Mouse (Mus musculus): ENCODE measurements around the gene Senp8.
"Not testable (repeated sequence)": the region's sequence is repeated elsewhere in the genome, so short reads cannot be mapped to it uniquely, and the experiment has no call there.

Gene Senp8

GRCm38 (mm10) chr9:59750267-59751065, at the start of gene Senp8, which contains the start of gene Myo9a:
TSS of gene Senp8 (minus strand) at chr9:59750710.
TSS of gene Myo9a (plus strand) at chr9:59750896.
- in situ Hi-C loops (cut with MboI; ENCODE audit: unreplicated experiment in 2 of 2) = no loop called here

GRCm38 (mm10) chr9:59766966-59767461, 16.5 kb upstream of the Senp8 start:
- in situ Hi-C loops (cut with MboI; ENCODE audit: unreplicated experiment in 2 of 2) = not testable (repeated sequence)

GRCm38 (mm10) chr9:59760515-59760914, 10.0 kb upstream of the Senp8 start:
- in situ Hi-C loops (cut with MboI; ENCODE audit: unreplicated experiment in 2 of 2) = no loop called here

- in situ Hi-C loops (cut with MboI; ENCODE audit: unreplicated experiment in 2 of 2) = not testable (repeated sequence)
Measured at GRCm38 (mm10) chr9:59757016-59757415, 6.5 kb upstream of the Senp8 start.

GRCm38 (mm10) chr9:59755199-59755598, 4.7 kb upstream of the Senp8 start:
- in situ Hi-C loops (cut with MboI; ENCODE audit: unreplicated experiment in 2 of 2) = no loop called here

- in situ Hi-C loops (cut with MboI; ENCODE audit: unreplicated experiment in 2 of 2) = no loop called here
Measured at GRCm38 (mm10) chr9:59751966-59752365, 1.5 kb upstream of the Senp8 start.

GRCm38 (mm10) chr9:59751066-59751581, 614 bp upstream of the Senp8 start:
- in situ Hi-C loops (cut with MboI; ENCODE audit: unreplicated experiment in 2 of 2) = no loop called here

GRCm38 (mm10) chr9:59749581-59750265, 787 bp downstream of the Senp8 start:
- in situ Hi-C loops (cut with MboI; ENCODE audit: unreplicated experiment in 2 of 2) = no loop called here

- in situ Hi-C loops (cut with MboI; ENCODE audit: unreplicated experiment in 2 of 2) = no loop called here
Measured at GRCm38 (mm10) chr9:59748969-59749368, 1.5 kb downstream of the Senp8 start.

- in situ Hi-C loops (cut with MboI; ENCODE audit: unreplicated experiment in 2 of 2) = no loop called here
Measured at GRCm38 (mm10) chr9:59748387-59748786, 2.1 kb downstream of the Senp8 start.

- in situ Hi-C loops (cut with MboI; ENCODE audit: unreplicated experiment in 2 of 2) = no loop called here
Measured at GRCm38 (mm10) chr9:59743903-59744302, 6.6 kb downstream of the Senp8 start.

- in situ Hi-C loops (cut with MboI; ENCODE audit: unreplicated experiment in 2 of 2) = no loop called here
Measured at GRCm38 (mm10) chr9:59740593-59740992, 9.9 kb downstream of the Senp8 start.

- in situ Hi-C loops (cut with MboI; ENCODE audit: unreplicated experiment in 2 of 2) = no loop called here
Measured at GRCm38 (mm10) chr9:59735394-59735793, 15.1 kb downstream of the Senp8 start.

- in situ Hi-C loops (cut with MboI; ENCODE audit: unreplicated experiment in 2 of 2) = no loop called here
Measured at GRCm38 (mm10) chr9:59733075-59733474, 17.4 kb downstream of the Senp8 start.

- in situ Hi-C loops (cut with MboI; ENCODE audit: unreplicated experiment in 2 of 2) = no loop called here
Measured at GRCm38 (mm10) chr9:59731136-59731535, 19.4 kb downstream of the Senp8 start.

- in situ Hi-C loops (cut with MboI; ENCODE audit: unreplicated experiment in 2 of 2) = no loop called here
Measured at GRCm38 (mm10) chr9:59727569-59728286, 22.8 kb downstream of the Senp8 start.

GRCm38 (mm10) chr9:59725515-59725914, 25.0 kb downstream of the Senp8 start:
- in situ Hi-C loops (cut with MboI; ENCODE audit: unreplicated experiment in 2 of 2) = no loop called here

- in situ Hi-C loops (cut with MboI; ENCODE audit: unreplicated experiment in 2 of 2) = loop anchor here (5.0 kb wide), 2 partner anchors 233 to 243 kb away; no protein-coding TSS in a partner anchor
Measured at GRCm38 (mm10) chr9:59723791-59724442, 26.6 kb downstream of the Senp8 start.

GRCm38 (mm10) chr9:59723096-59723657, 27.3 kb downstream of the Senp8 start:
- in situ Hi-C loops (cut with MboI; ENCODE audit: unreplicated experiment in 2 of 2) = loop anchor here (5.0 kb wide), 2 partner anchors 234 to 244 kb away; no protein-coding TSS in a partner anchor

GRCm38 (mm10) chr9:59721144-59721543, 29.4 kb downstream of the Senp8 start:
- in situ Hi-C loops (cut with MboI; ENCODE audit: unreplicated experiment in 2 of 2) = loop anchor here (5.0 kb wide), 2 partner anchors 236 to 246 kb away; no protein-coding TSS in a partner anchor
